Mouse (Mus musculus): ENCODE measurements at regions not wholly inside any gene's neighbourhood (a gene's known extent, or its start where the extent isn't known, plus 50 kb on each side); places are given as distances from the start of the nearest gene placed in this dataset.

- no peak for DNase-seq (ENCODE audit: low spot score in 2 of 2)
Observed at GRCm38 (mm10) chr10:39219366-39219765, 55.8 kb upstream of the Ccn6 start.

- DNase-seq (ENCODE audit: low spot score in 2 of 2), result no peak
Observed at GRCm38 (mm10) chr10:39218151-39218550, 54.6 kb upstream of the Ccn6 start.

- no peak for DNase-seq (ENCODE audit: low spot score in 2 of 2)
Observed at GRCm38 (mm10) chr10:39216142-39216904, 52.7 kb upstream of the Ccn6 start.

GRCm38 (mm10) chr10:39214563-39214962, 51.0 kb upstream of the Ccn6 start:
- DNase-seq (ENCODE audit: low spot score in 2 of 2), result no peak

Data from right cerebral cortex, postnatal 36 days (tissue).